Mouse (Mus musculus) neural tube, embryonic 12.5 days (tissue): ENCODE measurements at regions not wholly inside any gene's neighbourhood (a gene's known extent, or its start where the extent isn't known, plus 50 kb on each side); places are given as distances from the start of the nearest gene placed in this dataset.

Source experiments
- ATAC-seq: fragments of 200-750 bp; cut with Nextera tagmentation; 2 replicates; pipeline ENCODE4 v1.8.0; 2017; ENCODE audit warnings: low read depth, mild to moderate bottlenecking, moderate TSS enrichment, moderate library complexity; ENCODE audit not compliant: low FRiP score
- H3K27ac ChIP-seq: fragments of 300-500 bp; sonication (generic); 2 replicates; pipeline ENCODE4 v1.5.1; 2016
- H3K27me3 ChIP-seq: fragments of 300-500 bp; sonication (generic); replicated peaks from 2 replicates; pipeline ENCODE4 v1.6.1; 2016; ENCODE audit warnings: mild to moderate bottlenecking
- H3K36me3 ChIP-seq: fragments of 300-500 bp; sonication (generic); 2 replicates; pipeline ENCODE4 v1.6.1; 2016; ENCODE audit warnings: mild to moderate bottlenecking
- H3K4me1 ChIP-seq: fragments of 300-500 bp; sonication (generic); 2 replicates; pipeline ENCODE4 v1.6.1; 2016
- H3K4me2 ChIP-seq: fragments of 300-500 bp; sonication (generic); replicated peaks from 2 replicates; pipeline ENCODE4 v1.6.1; 2016; ENCODE audit warnings: mild to moderate bottlenecking
- H3K4me3 ChIP-seq: fragments of 300-500 bp; sonication (generic); 2 replicates; pipeline ENCODE4 v1.5.1; 2016
- H3K9ac ChIP-seq: fragments of 300-500 bp; sonication (generic); 2 replicates; pipeline ENCODE4 v1.6.1; 2016; ENCODE audit warnings: mild to moderate bottlenecking
- H3K9me3 ChIP-seq: fragments of 300-500 bp; sonication (generic); 2 replicates; pipeline ENCODE4 v1.6.1; 2016; ENCODE audit warnings: mild to moderate bottlenecking
- WGBS: fragments of 180-500 bp; shearing (Covaris S2); methylation state at CpG from one replicate; pipeline ENCODE4 v1.1.7; 2016; 5-methylcytosine and 5-hydroxymethylcytosine counted together

DNA sequence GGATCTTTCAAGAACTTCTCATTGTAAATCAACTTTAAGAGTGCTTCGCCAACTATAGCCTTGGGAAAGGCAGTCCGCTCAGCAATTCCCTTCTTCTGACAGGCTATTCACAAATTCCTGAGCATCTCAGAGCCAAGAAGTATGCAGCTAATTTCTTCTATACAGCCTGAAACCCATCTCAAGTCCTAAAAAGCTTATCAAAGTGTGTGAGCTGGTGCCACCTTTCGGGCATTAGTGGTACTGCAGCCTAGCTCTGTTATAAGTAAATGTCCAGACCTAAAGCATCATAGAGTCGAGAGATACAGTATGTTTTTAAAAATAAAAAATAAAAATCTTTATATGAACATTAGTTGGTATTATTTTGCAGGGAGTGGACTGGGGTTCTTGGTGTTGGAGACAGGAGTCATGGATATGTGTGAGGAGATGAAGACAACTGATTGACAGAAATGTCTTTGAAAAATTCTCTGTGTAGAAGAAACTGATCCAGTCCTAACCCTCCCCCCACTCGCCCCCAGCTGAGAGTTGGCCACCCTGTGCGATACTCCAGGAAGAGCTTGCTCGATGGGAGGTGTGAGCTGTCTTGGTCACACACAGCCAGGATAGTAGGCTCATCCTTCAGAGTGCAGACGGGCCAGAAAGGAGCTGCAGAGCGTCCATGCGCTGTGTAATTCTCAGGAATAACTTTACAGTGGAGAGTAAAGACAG is 56.4 kb downstream of the Bod1 start:
- no peaks in the 10 kb centered on the region for H3K4me1 ChIP-seq
- peak; percentile 33; the same call in 1 of the 2 replicates for ATAC-seq
- no peak overlapping the region for H3K9ac ChIP-seq
- H3K4me2 ChIP-seq, result no peak overlapping the region
- no peak overlapping the region for H3K27ac ChIP-seq
- H3K9me3 ChIP-seq, result no peaks in the 10 kb centered on the region
- no peak overlapping the region for H3K4me3 ChIP-seq
- no peaks in the 10 kb centered on the region for H3K27me3 ChIP-seq
- H3K36me3 ChIP-seq, result no peaks in the 10 kb centered on the region
- 54% methylated on average over 10 of the region's 10 CpGs for WGBS

DNA sequence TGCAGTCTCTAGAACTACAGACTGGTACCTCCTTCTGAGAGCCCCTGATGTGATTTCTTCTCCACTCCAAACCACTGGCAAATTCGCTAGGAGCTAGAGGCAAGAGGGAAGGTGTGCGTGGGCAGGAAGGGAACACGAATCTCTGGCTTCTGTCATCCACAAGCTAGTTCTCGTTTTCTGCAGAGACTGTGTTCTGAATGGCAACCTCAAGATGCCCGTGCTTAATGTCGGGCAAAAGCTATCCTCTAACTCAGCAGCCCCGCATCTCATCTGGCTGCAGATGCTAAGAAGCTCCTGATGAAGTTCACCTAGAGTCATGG is 57.3 kb downstream of the Bod1 start:
- no peak overlapping the region for H3K4me2 ChIP-seq
- H3K4me3 ChIP-seq, result no peak overlapping the region
- no peak for ATAC-seq
- no peak overlapping the region for H3K9ac ChIP-seq
- H3K9me3 ChIP-seq, result no peaks in the 10 kb centered on the region
- no peaks in the 10 kb centered on the region for H3K4me1 ChIP-seq
- H3K27me3 ChIP-seq, result no peaks in the 10 kb centered on the region
- 83% methylated on average over 7 of the region's 7 CpGs for WGBS
- no peaks in the 10 kb centered on the region for H3K36me3 ChIP-seq
- H3K27ac ChIP-seq, result no peak overlapping the region

- no peak overlapping the region for H3K9ac ChIP-seq
- no peak for ATAC-seq
- H3K9me3 ChIP-seq, result no peaks in the 10 kb centered on the region
- H3K27ac ChIP-seq, result no peak overlapping the region
- no peak overlapping the region for H3K4me3 ChIP-seq
- no peak overlapping the region for H3K4me2 ChIP-seq
- no peaks in the 10 kb centered on the region for H3K27me3 ChIP-seq
- WGBS, result 71% methylated on average over 11 of the region's 11 CpGs
- H3K4me1 ChIP-seq, result no peaks in the 10 kb centered on the region
- no peaks in the 10 kb centered on the region for H3K36me3 ChIP-seq
These were observed 57.8 kb downstream of the Bod1 start for GRCm38 (mm10) chr11:31613688-31614393.

DNA sequence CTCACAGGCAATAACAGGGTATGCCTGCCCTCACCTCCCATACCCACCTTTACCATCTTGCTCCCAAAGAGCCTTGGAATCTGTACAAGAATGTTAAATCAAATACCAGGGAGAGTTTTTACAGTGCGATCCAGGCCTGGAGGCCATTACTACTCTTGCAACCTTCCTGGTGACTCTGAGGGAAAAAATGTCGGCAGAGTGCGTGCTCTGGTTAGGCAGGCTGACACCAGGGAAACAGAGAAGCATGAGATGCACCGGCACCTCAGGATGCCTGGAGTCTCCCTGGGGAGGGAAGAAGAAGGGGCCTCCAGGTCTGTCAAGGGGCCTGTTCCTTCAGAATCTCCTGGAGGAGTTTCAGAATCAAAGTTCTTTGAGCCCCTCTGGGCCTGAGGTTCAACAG is 63.2 kb downstream of the Bod1 start:
- no peak for ATAC-seq
- Histone ChIP-seq H3K36me3 (no peaks in the 10 kb centered on the region), H3K27me3 (no peaks in the 10 kb centered on the region), H3K27ac (no peak overlapping the region), H3K9me3 (no peaks in the 10 kb centered on the region), H3K4me3 (no peak overlapping the region), H3K9ac (no peak overlapping the region), H3K4me2 (no peak overlapping the region), H3K4me1 (no peaks in the 10 kb centered on the region)
- 96% methylated on average over 4 of the region's 4 CpGs for WGBS

- Histone ChIP-seq H3K36me3 (no peaks in the 10 kb centered on the region), H3K4me2 (no peak overlapping the region), H3K9ac (no peak overlapping the region), H3K27ac (no peak overlapping the region), H3K27me3 (no peaks in the 10 kb centered on the region), H3K9me3 (no peaks in the 10 kb centered on the region), H3K4me3 (no peak overlapping the region), H3K4me1 (no peaks in the 10 kb centered on the region)
- no peak for ATAC-seq
- 93% methylated on average over 7 of the region's 7 CpGs for WGBS
These were observed 70.2 kb downstream of the Bod1 start for GRCm38 (mm10) chr11:31601499-31601898.

DNA sequence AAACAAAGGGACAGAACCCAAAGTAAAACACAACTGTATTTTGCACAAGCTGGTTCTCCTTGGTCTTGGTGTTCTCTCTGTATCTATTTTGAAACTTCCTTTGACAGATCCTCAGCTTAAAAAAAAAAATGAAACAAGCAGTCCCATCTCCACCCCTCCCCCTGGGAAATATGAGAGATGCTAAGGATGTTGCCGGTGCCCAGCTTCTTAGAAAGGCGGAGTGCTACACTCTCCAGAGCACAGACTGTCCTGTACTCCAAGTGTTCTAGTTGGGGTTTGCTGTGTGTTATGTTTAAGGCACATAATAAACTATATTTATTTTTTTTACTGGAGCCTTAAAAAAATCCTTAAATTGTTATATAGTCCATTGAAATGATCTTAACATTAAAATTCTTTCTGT is 78.1 kb downstream of the Bod1 start:
- Histone ChIP-seq H3K36me3 (no peaks in the 10 kb centered on the region), H3K9ac (no peak overlapping the region), H3K4me3 (no peak overlapping the region), H3K4me2 (no peak overlapping the region), H3K4me1 (no peaks in the 10 kb centered on the region; the same call in 1 of the 2 replicates), H3K9me3 (no peaks in the 10 kb centered on the region), H3K27ac (no peak overlapping the region), H3K27me3 (no peaks in the 10 kb centered on the region)
- 95% methylated on average over 2 of the region's 2 CpGs for WGBS
- ATAC-seq, result no peak

DNA sequence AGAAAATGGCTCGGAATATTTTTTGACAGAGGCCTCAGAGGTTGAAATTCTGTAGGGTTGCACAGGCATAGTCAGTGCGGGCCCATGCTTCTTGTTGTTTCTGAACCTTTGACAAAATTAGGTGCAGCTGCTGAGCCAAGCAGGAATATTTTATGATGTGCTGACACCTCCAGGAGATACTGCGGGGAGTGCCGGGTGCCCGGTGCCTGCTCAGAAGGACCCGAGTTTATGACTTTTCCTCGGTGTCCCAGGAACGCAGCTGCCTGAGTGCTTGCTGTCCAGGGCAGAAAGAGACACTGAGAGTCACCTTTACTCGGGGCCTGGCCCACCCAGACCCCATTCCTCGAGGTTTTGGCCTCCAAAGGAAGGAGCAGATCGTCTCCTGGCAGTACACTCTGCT is 79.6 kb downstream of the Bod1 start:
- Histone ChIP-seq H3K4me3 (no peak overlapping the region), H3K4me2 (no peak overlapping the region), H3K9me3 (no peaks in the 10 kb centered on the region), H3K27me3 (no peaks in the 10 kb centered on the region), H3K36me3 (no peaks in the 10 kb centered on the region), H3K4me1 (no peaks in the 10 kb centered on the region; the same call in 1 of the 2 replicates), H3K9ac (no peak overlapping the region), H3K27ac (no peak overlapping the region)
- 75% methylated on average over 11 of the region's 11 CpGs for WGBS
- no peak for ATAC-seq

GRCm38 (mm10) chr11:31591037-31591554 is 80.6 kb downstream of the Bod1 start:
- Histone ChIP-seq H3K27ac (no peak overlapping the region), H3K4me2 (no peak overlapping the region), H3K4me3 (no peak overlapping the region), H3K4me1 (no peaks in the 10 kb centered on the region; the same call in 1 of the 2 replicates), H3K9ac (no peak overlapping the region), H3K27me3 (no peaks in the 10 kb centered on the region), H3K9me3 (no peaks in the 10 kb centered on the region), H3K36me3 (no peaks in the 10 kb centered on the region)
- WGBS, result 78% methylated on average over 6 of the region's 6 CpGs
- no peak for ATAC-seq

GRCm38 (mm10) chr11:31574941-31575340 is 96.7 kb downstream of the Bod1 start:
- H3K27me3 ChIP-seq, result no peaks in the 10 kb centered on the region
- no peak for ATAC-seq
- H3K4me3 ChIP-seq, result no peak overlapping the region
- H3K9ac ChIP-seq, result no peak overlapping the region
- H3K27ac ChIP-seq, result no peak overlapping the region
- H3K4me2 ChIP-seq, result no peak overlapping the region
- H3K36me3 ChIP-seq, result no peaks in the 10 kb centered on the region
- 70% methylated on average over 3 of the region's 3 CpGs for WGBS
- H3K4me1 ChIP-seq, result no peaks in the 10 kb centered on the region
- no peaks in the 10 kb centered on the region for H3K9me3 ChIP-seq

GRCm38 (mm10) chr11:31564742-31565510 is 106.8 kb downstream of the Bod1 start:
- H3K9me3 ChIP-seq, result no peaks in the 10 kb centered on the region
- no peak overlapping the region for H3K4me2 ChIP-seq
- H3K4me1 ChIP-seq, result no peaks in the 10 kb centered on the region
- no peaks in the 10 kb centered on the region for H3K36me3 ChIP-seq
- ATAC-seq, result no peak
- no peak overlapping the region for H3K9ac ChIP-seq
- H3K27ac ChIP-seq, result no peak overlapping the region
- H3K4me3 ChIP-seq, result no peak overlapping the region
- WGBS, result 83% methylated on average over 13 of the region's 13 CpGs
- H3K27me3 ChIP-seq, result no peaks in the 10 kb centered on the region

DNA sequence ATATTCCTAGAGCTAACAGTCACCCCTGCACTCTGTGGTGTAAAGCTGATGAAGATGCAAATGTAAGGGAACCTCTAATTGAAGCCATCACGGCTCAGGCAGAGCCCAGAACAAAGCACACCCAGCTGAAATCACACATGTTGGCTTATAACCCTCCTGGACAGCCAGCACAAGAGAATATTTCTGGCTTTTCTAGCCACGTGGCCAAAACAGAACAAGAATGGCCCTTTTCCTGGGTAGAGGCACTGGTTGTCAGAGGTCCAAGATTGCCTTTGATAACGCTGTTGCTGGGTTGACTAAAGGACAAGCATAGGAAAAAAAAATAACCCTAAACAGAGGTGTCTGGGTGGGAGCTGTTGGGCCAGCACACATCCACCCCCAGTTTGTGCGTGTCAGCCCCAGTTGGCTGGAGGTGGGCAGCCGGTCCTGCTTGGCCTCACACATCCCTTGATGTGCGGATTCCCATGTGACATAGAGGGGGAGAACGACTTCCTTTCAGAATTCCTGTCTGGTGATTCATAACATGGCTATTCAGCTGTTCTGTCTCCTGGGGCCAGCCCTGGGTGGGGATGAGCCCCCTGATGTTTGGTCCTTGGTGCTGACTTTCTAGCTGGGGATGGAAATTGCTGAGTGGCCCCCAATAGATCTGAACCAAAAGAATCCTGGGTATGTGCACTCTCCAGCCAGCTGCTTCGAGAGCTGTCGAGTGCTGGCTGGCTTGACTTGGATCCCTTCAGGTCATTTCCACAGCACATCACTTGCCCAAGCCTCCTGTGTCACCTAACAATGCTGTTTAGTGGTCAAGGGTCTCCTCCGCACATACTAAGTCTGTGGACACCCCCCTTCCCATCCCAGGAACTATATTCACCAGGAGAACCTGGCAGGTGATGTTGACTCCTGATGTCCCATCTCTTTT is 107.6 kb downstream of the Bod1 start:
- H3K4me3 ChIP-seq, result no peak overlapping the region
- no peak overlapping the region for H3K4me2 ChIP-seq
- no peaks in the 10 kb centered on the region for H3K36me3 ChIP-seq
- H3K9ac ChIP-seq, result no peak overlapping the region
- ATAC-seq, result no peak
- H3K9me3 ChIP-seq, result no peaks in the 10 kb centered on the region
- no peak overlapping the region for H3K27ac ChIP-seq
- 62% methylated on average over 10 of the region's 10 CpGs for WGBS
- no peaks in the 10 kb centered on the region for H3K4me1 ChIP-seq
- no peaks in the 10 kb centered on the region for H3K27me3 ChIP-seq
